Mouse (Mus musculus): ENCODE measurements around the gene Nefh.
A peak's percentile ranks its signal among the peaks of the same experiment; 100 is the strongest.

Nefh gene

GRCm38 (mm10) chr11:4947813-4948174 is at the start of gene Nefh:
Gene Nefh (minus strand): TSS chr11:4948064.
- no peak for DNase-seq (ENCODE audit: low spot score in 2 of 2)

DNA sequence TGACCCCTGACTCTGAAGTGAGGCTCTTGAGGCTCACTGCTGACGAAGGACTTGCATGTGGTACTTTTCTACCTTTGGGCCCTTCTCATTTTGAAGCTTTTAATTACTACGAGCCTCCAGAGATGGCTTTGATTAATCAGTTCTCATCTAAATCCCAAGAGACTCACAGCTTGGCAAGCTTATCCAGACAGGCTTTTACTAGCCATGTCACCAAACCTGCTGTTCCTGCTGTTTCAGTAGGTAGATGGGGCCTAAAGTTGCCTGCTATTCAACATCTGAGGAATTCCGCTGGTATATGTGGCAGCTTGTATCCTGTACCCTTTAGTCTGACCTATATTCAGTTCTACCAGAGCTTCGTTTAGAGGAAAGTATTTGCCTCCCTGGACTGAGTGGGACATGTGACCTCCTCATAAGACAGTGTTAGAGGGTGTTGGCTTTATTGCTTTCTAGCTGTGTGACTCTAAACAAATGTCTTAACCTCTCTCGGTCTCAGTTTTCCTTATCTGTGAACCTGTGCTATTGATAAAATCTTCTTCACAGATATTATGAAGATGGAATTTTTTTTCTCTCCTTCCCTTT is 48.8 kb upstream of the Nefh start:
- DNase-seq (ENCODE audit: low spot score in 2 of 2): no peak

DNA sequence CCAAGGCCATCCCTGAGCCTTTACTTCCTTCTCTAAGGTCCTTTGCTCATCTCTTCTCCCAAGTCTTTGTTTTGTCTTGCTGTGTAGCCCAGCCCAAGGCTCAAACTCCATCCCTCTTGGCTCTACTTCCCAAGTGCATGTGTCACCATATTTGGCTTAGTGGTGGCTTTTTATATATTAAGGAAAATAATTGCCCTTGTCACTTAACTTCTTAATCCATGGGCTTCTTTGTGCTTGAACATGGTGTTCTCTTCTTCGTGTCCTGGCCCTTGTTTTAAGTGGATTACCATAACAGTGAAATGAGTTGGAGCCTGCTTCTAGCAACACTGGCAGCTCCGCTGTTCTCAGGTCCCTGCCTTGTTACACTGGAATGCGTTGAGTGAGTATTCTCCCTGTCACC is 47.8 kb upstream of the Nefh start:
- DNase-seq (ENCODE audit: low spot score in 2 of 2): no peak

- no peak for DNase-seq (ENCODE audit: low spot score in 2 of 2)
Measured at GRCm38 (mm10) chr11:4992471-4992870, 44.6 kb upstream of the Nefh start.

- no peak for DNase-seq (ENCODE audit: low spot score in 2 of 2)
Measured at GRCm38 (mm10) chr11:4989187-4989586, 41.3 kb upstream of the Nefh start.

GRCm38 (mm10) chr11:4987487-4987852 is 39.6 kb upstream of the Nefh start:
- DNase-seq (ENCODE audit: low spot score in 2 of 2): no peak

DNA sequence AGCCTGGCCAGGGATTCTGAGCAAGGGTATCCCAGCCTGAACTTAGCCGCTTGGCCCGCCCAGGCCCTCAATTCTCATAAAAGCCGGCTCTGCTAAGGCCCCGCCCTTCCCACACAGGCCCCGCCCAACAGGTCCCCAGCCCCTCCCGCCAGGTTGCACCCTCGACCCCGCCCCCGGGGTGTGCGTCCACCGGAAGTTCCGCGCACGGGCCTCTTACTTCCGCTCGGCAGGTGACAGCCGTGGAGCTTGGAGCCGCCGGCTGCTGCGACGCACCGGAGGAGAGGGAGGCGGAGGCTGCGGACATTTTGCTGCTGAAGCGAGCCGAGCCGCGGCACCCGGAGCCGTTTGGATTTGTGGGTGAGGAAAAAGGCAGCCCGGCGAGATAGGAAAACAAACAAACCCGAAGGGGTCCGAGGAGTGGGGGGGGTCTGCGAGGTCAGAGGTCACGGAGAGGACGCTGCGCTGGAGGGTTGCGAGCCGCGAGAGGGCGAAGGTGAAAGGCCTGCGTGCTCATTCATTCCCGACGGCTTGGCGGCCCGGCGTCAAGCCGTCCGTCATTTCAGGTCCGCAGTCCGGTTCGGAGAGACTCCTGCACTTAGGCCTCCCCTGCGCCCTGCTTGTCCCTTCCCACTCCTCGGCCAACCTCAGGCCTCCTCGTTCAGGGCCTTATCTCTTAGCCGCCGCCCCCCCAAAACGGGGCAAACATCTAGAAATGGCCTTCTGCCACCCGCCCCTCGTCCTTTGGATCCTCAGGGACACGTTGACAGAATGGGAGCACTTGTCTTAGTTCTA is 39.0 kb upstream of the Nefh start, which contains the start of gene Ap1b1:
TSS of gene Ap1b1 (plus strand) at position 130 of the 792 bp plus-strand sequence.
- peak; percentile 61 to 82 for DNase-seq (ENCODE audit: low spot score in 2 of 2)

DNA sequence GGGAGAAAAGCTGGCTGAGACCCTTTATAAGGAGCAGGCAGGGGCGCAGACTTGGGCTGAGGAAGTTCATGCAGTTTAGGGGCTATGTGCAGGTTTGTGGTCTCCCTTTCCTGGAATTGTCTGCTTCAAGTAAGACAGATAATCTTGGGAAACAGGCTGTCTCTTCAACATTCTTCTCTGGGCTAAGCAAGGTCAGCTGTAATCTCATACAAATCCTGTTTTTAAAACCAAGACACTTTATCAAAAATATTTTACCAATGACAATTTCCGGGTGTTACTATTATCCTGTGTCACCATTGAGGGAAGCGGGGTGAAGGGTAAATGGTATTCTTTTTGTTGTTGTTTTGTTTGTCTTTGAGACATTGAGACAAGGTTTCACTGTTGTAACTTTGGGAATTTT is 36.9 kb upstream of the Nefh start:
- DNase-seq (ENCODE audit: low spot score in 2 of 2): no peak

DNA sequence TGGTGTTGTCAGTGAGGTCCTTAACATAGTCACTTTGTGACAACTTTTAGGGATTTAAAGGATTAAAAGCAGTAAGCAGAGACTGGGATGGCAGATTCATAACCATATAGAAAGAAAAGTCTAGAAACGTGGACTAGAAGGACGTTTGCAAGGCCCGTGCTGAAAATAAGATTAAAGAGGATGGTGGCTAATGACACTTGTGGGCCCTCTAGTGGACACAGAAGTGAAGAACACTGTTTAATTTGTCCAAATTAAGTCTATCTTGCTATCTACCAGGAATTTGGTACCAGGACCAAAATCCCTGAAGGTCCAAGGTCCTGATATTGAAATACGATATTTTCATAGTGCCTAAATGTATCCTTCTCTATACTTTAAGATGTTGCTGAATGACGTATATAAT is 36.4 kb upstream of the Nefh start:
- no peak for DNase-seq (ENCODE audit: low spot score in 2 of 2)

DNA sequence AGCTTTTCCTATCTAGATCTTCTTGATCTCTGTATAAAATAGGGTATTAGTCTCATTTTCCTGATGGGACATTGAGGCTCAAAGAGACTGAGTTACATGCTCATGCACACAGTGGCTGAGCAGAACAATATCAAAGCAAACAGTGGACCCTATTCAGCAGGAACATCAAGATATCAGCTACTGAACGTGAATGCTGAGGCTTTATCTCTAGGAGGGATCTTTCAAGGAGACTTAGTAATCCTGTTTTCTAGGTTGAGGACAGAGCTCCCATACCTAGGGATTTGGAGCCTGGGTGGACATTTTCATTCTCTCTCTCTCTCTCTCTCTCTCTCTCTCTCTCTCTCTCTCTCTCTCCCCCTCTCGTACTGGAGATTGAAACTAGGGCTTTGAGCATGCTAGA is 35.7 kb upstream of the Nefh start:
- DNase-seq (ENCODE audit: low spot score in 2 of 2): no peak

- DNase-seq (ENCODE audit: low spot score in 2 of 2): no peak
Measured at GRCm38 (mm10) chr11:4983010-4983409, 35.1 kb upstream of the Nefh start.

DNA sequence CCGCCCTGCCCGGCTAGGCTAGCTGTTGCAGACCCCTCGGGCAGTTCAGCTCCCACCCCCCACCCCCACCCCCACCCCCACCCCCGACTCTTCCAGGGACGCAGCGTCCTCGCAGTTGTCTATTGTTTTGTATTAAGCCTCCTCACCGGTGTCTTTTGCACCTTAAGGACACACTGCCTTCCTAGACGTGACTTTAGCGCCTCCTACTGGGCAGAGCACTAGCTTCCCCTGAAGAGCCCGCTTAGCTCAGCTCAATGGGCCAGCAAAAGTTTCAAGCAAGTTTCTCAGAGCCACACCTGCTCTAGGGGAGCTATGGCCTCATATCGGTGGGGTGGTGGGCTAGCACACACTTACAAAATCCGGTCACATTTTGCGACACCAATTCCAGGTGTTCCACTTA is 27.8 kb upstream of the Nefh start:
- DNase-seq (ENCODE audit: low spot score in 2 of 2): peak; percentile 29 to 40

- no peak for DNase-seq (ENCODE audit: low spot score in 2 of 2)
Measured at GRCm38 (mm10) chr11:4974376-4975122, 26.7 kb upstream of the Nefh start.

GRCm38 (mm10) chr11:4973871-4974256 is 26.0 kb upstream of the Nefh start:
- no peak for DNase-seq (ENCODE audit: low spot score in 2 of 2)

DNA sequence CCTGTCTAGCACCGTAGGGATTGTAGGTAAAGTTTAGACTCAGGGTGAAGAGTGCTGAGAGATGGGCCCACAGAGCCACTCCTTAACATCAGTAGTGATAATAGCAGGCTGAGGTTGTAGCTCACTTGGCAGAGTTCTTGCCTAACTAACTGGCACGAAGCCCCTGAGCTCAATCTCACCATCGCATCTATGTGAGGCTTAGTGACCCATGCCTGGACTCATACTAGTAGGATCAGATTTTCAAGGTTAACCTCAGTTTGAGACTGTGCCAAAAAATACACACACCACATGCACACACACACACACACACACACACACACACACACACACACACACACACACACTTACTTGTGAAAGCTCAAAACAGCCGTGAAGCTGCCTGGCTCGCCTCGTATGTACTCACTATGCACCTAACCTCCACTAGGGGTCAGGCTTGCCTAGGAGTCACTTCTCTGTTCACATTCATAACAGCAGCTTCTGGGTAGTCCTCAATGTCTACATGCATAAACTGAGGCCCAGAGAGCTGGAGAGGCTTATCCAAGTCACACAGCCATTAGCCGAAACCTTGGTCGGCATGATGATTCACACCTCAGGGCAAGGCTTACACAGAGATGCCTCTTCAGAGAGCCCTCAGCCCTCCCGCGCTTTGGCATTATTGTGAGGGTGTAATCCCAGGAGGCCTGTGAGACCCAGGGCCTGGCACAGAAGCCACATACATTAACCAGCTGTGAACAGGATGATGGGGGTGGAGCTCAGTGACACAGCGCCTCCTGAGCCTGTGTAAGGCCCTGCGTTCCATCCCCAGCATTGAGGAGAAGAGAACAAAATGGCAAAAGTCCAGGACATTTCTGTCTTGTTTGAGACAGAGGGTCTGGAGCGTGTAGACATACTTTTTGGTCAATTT is 25.4 kb upstream of the Nefh start:
- DNase-seq (ENCODE audit: low spot score in 2 of 2): peak in 1 of 2 experiments; percentile 48

DNA sequence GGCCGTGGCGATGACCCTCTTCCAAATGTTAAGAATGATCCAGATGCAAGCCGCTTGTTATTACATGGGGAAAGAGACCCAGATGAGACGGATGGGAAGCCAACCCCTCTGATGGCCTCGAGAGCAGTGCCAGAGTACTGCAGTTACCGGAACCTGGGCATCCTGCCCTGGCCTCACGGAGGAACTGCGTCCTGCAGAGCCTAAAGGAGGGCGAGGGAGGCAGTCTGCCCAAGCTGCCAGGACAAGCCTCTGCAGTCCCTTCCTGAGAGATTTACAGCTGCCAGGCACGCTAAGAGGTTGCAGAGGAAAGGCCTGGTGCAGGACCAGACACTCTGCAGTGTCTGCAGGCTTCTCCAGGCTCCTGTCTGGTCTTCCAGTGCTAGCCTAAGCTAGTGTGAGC is 20.5 kb upstream of the Nefh start:
- DNase-seq (ENCODE audit: low spot score in 2 of 2): no peak

- no peak for DNase-seq (ENCODE audit: low spot score in 2 of 2)
Measured at GRCm38 (mm10) chr11:4967549-4967948, 19.7 kb upstream of the Nefh start.

DNA sequence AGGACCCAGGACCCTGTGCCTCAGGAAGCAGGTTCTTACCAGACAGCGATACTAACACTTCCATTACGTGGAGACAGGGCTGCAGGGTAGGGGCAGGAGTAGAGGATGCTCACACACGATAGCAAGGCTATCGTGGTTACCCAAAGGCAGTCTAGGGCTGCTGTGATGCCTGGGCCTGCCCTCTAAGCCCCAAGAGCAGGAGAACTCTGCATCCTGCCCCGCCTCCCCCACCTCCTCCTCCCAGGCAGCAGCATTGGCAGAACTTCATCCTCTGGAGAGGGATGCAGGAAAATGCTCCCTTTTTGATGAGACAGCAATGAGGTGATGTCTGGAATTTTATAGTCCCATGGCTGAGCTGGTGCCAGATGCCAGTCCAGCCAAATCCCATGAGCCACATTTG is 19.0 kb upstream of the Nefh start:
- no peak for DNase-seq (ENCODE audit: low spot score in 2 of 2)

DNA sequence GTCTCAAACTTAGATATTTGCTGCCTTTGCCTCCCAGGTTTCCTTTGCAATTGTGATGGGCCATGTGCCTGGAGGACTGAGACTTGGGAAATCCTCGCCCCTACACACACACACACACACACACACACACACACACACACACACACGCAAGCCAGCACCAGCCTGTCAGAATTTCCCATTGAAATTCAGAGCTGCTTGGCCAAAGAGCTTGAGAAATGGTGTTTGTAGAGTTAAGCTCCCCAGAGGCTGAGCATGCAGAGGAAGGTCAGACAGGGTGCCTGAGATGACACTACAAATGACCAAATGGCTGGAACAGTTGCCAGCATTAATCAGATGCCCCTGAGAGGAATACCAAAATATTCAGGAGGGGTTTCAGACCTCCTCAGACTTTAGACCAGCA is 18.5 kb upstream of the Nefh start:
- no peak for DNase-seq (ENCODE audit: low spot score in 2 of 2)

DNA sequence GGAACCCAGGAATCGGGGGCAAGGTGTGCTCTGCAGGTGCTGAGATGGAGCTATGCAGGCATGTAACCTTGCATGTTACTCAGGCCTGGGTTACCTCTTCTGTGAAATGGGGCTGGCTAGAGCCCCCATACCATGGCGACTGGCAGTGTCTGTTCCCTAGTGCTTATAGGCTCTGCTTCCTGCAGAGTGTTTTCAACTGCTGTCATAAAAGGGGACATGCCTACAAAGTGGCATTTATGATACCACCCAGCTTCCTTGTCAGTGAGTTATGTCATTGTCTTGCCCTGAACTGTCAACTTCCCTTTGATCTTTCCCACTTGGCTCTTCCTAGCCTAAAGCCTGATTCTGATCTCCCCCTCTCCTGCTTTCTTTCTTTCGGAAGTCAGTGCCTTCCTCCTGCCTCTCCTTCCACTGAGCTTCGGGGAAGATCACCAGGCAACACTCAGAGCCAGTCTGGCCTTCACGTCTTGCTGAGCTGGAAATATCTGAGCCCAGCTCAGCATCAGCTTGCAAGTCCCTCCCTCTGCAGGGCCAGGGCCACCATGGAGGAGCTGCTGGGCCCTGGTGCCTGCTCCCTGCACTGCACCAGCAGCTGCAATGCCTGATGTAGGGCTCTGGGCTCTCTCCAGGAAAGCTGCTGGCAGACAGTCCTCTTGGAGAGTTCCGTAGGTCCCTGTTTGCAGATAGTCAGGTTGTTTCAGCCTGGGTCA is 15.4 kb upstream of the Nefh start:
- DNase-seq (ENCODE audit: low spot score in 2 of 2): no peak

DNA sequence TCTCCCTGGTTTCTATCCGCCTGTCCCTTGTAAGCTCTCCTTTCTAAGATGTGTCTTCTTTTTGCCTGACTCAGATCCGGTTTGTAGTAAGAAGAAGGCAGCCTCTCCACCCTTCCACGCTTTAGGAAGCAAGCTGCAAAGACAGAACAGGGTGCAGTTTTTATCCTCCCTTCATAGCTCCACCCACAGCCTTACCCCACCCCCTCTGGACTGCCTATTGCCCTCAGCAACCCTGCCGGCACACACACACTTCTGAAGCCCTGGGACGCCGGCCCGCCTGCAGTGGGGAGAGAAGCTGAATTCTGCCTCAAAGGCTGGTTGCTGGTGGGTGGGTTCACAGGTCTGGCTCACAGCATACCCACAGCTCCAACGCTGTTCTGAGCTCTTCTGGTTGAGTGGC is 6.1 kb upstream of the Nefh start:
- peak in 1 of 2 experiments; percentile 39 for DNase-seq (ENCODE audit: low spot score in 2 of 2)
